Mouse (Mus musculus) frontal cortex, postnatal 36 days (tissue): ENCODE measurements around the gene Rhbdd1.
A peak's percentile ranks its signal among the peaks of the same experiment; 100 is the strongest.

Experiments used
- DNase-seq, 2 experiments: peaks; one replicate each; pipeline ENCODE4 v3.0.0; 2022; ENCODE audit warnings: low spot score in 2 of 2

The Rhbdd1 gene

GRCm38 (mm10) chr1:82429061-82429460 lies 112.8 kb downstream of the Rhbdd1 start:
- DNase-seq, result no peak

GRCm38 (mm10) chr1:82432919-82433648 lies 116.8 kb downstream of the Rhbdd1 start:
- DNase-seq, result peak; percentile 77 to 85

DNA sequence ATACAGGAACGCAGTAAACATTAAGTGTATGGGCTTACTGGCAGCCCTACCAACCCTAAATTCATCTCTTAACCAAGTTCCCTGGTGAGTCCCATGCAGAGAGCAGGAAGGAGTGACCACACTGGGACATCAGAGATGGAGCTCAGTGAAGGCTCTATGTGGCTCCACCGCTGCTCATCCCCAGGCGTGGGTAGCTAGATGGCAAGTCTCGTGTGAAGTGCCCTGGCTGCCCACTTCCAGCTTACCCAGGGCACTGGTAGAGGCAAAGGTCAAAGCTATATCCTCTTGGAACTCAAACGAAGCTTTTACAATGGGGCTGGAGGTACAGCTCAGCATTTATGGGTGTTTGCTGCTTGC lies 117.4 kb downstream of the Rhbdd1 start:
- no peak for DNase-seq

DNA sequence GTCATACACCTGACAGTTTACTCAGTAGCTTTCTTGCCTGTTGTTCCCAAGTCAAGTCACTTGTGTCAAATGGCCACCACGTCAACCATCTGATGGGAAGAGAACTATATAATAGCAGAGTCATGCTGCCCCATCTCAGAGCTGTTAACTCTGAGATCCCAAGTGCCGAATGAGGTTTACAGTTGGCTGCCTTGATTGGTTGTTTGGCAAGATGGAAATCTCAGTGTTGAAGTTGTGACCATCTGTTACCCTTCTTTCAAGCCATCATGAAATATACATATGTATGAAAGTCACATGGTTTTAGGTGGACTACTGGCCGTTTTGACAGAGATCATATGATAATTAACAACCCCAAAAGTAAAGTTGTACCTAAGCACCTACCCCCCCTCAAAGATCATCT lies 121.0 kb downstream of the Rhbdd1 start:
- DNase-seq, result no peak

DNA sequence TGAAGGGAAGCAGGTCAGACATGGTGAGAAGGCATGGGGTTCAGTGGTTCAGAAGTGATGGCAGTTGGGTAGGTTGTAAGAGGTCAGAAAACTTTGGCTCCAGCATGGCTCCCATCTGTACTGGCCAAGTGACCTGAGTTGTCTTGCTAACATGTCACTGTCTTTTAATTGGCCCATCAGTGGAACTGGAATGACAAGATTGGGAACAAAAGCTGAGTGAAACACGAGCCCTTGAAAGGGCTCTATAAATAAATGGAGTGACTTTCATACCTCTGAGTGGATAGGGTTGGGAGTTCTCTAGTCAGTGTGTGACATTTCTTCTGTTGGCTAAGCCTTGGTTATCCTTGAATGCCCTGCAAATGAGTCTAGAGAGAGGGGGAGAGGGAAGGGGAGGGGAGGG lies 123.9 kb downstream of the Rhbdd1 start:
- no peak for DNase-seq

DNA sequence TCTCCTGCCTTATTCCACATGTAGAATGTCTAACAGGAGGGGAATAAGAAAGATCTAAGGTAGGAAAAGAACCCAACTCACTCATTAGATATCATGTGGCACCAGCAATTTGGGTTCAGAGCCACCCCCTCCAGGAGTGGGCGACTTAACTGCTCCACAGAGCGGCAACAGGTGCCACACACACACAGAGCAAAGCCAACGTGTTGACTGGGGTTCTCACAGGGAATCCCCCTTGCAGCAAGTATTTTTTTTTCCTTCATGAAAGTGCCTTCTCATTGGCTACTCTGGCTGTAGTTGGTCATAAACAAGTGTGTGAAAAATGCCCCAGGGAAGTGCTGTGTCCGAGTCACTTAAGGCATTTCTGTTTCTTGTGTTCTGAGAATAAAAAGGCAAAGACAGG lies 127.3 kb downstream of the Rhbdd1 start:
- no peak for DNase-seq

GRCm38 (mm10) chr1:82446049-82446448 lies 129.8 kb downstream of the Rhbdd1 start:
- no peak for DNase-seq

DNA sequence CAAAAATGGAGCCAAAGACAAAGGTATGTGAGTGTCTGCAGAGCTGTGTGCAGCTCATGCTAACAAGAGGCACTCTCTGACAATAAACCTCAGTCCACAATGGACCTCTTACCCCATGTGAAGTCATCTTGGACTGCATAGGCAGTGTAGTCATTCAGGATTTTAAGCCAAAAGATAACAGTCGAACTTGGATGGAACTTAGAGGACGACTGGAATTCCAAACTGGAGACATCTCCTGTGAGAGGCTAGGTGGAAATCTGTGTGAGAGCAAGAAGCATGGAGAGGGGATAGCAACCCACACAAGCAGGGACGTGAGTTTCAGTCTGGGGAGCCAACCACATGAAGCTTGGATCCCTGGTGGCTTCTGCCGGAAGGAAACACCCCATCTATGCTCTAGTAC lies 133.6 kb downstream of the Rhbdd1 start:
- DNase-seq, result no peak

DNA sequence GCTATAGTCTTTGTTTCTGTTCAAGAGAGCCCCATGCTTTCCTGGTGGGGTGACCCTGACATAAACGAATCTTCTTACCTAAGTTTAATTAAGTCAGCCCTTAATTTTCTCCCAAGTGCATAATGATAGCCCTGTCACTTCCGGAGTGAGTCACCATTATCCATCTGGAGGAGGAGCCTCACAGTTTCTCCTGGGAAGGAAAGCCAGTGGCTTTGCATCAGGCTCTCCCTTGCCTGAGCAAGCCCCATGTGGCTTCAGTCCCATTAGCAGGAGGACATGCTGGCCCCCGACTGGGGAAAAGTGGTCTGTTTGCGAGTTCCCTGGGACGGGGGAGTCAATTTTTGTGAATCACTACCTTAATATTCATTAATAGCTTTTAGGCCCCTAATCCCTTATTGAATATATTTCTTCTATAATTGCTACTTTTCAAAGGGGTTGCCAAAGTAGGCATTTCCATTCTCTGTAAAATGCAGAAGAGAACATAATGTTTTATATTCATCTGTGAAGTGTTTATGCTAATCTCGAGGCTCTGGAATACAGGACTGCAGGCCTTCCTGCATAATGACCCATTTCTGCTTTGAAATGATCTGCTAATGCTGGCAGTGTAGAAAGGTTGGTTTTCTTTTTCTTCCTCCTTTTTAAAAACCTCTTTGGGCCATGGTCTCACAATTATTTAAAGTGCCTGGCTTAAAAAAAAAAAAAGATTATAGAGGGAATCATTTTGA lies 135.8 kb downstream of the Rhbdd1 start:
- no peak for DNase-seq

- no peak for DNase-seq
Measured at GRCm38 (mm10) chr1:82454031-82454430, 137.8 kb downstream of the Rhbdd1 start.

DNA sequence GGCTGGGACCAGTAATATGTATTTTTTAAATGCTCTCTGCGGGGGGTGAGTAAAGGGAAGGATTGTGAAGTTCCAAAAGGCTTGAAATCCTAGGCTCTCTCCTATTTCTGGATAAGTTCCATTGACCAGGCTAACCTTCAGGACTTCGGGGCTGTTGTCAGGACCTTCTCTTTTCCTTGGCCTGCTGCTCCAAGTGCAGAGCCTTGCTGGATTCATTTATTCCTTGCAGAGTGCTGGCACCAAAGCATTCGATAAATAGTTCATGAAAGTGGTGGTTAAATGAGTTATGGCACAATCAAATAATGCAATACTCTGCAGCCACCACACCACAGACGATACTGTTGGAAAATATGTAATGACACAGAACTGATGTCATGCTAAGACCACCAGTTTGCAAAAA lies 143.1 kb downstream of the Rhbdd1 start:
- no peak for DNase-seq

DNA sequence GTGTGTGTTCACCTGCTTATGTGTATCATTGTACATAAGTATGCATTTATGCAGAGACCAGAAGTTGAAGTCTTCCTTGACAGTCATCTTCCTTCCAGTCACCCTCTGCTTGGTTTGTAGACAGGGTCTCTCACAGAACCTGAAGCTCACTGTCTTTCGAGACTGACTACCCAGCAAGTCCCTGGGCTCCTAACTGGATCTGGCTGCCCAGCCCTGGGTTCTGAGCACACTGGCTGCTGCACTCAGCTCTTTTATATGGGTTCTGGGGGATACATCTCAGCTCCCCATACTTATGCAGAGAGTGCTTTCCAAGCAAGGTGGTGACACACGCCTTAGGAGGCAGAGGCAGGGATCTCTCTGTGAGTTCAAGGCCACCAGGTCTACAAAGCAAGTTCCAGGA lies 143.7 kb downstream of the Rhbdd1 start:
- no peak for DNase-seq

DNA sequence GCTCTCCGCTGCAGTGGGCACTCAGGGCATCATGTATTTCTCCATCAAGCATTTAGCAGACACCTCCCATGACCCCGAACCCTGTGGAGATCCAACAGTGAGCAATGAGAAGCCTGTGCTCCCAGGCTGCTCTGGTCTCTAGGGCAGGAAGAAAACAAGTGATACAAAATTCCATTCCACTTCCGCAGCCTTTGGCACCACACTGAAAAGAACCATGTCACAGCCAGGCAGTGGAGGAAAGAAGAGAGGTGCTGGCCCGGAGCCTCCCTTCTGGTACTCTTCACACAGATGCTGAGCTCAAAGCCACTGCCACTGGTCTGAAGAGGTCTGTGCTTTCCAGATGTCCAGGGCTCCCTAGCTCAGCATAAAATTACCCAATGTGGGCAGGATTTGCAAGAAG lies 144.8 kb downstream of the Rhbdd1 start:
- DNase-seq, result no peak

DNA sequence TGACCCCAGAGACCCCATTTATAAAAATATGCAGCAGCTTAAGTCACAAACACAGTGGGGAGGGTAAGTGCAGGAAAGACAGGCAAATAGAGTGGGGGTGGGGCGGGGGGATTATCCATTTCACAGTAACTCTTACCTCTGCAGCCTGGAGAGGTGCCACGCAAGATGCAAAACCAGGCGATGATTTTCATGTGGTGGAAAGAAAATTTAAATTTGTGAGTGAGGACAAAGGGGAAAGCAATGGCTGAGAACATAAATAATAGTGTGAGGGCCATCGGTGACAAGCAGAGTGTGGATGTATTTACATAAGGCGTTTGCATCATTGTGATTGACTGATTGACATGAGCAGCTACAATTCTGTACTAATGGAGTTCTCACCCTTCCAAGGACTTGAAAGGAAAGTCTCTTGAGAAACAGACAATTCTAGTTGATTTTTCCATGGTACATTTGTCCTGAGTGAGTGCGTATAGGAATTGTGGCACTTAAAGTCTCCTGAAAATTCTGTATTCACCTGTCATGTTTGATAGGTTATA lies 149.1 kb downstream of the Rhbdd1 start:
- DNase-seq, result no peak

GRCm38 (mm10) chr1:82468872-82469271 lies 152.6 kb downstream of the Rhbdd1 start:
- DNase-seq, result no peak

DNA sequence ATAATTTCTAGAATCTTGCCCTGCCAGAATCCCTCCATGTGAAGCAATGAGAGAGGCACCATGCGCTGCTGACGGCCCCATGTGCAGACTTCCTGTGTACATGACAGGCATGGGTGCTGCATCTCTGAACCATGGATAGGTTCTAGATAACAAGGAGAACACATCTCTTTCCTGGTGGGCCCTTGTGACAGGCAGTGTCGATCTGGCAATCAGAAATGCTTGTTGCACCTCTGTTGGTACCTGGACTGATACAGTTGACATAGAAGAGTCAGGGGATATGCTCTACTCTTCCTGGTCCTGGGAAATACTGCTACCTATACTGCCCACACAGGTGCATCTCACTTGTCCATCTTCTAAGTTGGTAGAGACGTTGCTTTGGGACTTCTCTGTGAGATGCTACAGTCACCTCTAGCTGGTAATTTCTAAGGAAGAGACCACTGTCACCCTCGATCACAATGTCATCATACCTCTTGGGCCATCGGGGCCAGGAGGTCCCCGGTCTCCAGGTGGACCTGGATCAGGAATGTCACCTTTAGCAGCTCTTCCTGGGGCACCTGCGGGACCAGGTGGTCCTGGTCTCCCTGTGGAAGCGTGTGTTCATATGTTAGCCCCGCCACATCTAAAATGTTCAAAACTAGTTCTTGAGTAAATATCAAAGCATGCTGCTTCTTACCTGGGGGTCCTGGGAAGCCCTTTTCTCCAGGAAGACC lies 154.4 kb downstream of the Rhbdd1 start:
- DNase-seq, result no peak

DNA sequence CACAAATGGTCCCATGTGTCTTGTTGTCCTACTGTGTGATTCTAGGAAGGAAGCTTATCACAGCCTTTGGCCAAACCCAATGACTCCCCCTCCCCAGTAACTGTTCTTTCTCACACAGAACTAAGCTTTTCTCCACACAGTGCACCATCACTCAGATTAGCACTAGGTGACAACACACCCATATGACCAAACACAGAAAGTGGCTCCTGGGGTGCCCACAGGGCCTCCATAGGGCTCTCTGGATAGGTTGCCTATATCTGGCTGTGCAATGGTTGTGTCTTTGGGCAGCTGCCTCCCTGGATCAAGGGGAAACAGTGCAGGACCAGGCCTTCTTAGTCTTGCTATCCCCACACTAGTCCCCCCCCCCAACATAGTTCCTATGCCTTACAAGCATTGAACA lies 157.2 kb downstream of the Rhbdd1 start:
- DNase-seq, result no peak

DNA sequence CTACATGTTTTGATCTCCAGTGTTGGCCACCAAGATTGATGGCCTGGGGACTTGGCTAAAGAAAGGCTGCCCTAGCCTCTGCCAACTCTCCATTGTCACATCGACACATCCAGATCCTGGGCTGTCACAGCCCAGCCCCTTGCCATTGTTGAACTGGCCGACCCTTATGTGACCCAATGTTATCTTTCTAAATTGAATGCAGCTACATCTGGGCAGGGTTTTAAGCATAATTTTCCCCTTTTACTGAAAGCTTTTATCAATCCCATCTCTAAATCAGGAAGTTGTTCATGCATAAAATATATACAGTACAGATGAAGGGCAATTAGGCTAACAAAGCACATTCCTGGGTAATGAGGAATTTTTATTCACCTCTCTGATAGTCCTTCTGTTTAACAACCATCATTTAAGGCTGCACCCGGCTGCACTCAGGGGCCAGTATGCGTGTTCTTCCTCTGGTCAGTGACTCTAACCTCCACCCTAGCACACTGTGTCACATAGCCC lies 158.3 kb downstream of the Rhbdd1 start:
- no peak for DNase-seq

DNA sequence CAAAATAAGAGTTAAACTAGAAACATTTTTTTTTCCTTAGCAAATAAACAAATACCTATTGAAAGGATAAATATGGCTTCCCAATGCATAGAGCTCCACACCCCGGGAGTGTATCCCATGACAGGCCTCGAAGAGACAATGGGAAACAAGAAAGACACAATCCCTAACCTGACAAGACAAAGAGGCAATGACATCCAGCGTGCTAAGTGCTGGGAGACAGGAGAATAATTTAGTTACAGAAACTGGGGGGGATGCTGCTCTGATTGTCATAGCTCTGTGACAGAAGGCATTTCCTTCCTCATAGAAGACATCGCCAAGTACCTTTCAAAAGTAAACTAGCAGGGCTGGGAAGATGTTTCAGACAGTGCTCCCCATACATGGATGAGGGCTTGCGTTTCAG lies 159.0 kb downstream of the Rhbdd1 start:
- DNase-seq, result no peak

DNA sequence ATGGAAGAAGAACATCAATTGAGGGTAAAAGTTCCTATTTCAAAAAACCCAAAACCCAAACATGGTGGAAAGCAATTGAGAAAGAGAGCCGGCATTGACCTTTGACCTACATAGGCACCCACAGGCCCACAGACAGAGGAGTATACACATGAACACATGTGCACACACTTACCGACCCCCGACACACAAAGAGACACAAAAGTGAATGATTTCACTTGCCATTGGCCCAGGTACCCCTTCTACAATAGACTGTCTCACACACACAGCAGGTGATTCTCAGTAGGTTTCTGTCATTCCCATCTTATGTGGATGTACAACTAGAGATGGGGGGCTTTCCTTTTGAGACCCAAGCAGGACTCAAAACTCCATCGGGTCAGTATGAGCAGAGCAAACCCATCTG lies 159.6 kb downstream of the Rhbdd1 start:
- DNase-seq, result no peak

DNA sequence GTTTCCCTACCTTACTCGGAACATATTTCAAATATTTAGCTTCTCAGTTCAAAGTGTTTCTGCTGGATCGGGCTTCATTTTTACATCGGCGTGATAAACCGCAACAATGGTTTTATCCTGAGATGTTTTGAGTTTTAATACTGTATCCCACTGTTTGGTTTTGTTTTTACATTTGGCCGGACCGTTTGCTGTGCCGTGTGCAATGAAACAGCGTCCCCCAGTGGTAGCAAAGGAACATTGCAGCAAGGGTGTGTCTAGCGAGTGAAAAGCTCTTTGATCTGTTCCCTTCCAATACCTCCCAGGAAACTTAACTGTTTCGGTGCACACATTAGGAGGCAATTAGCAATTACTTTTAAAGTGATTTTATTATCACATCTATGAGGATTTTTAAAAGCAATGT lies 160.0 kb downstream of the Rhbdd1 start:
- DNase-seq, result peak in 1 of 2 experiments; percentile 35

GRCm38 (mm10) chr1:82476746-82477145 lies 160.5 kb downstream of the Rhbdd1 start:
- DNase-seq, result no peak
